Mouse (Mus musculus): ENCODE measurements at regions not wholly inside any gene's neighbourhood (a gene's known extent, or its start where the extent isn't known, plus 50 kb on each side); places are given as distances from the start of the nearest gene placed in this dataset.
"Not testable (repeated sequence)": the region's sequence is repeated elsewhere in the genome, so short reads cannot be mapped to it uniquely, and the experiment has no call there.

- H3K27me3 ChIP-seq (replicated peaks; ENCODE audit: insufficient read depth, low read length): no peaks in the 10 kb centered on the region
- no peaks in the 10 kb centered on the region for H3K36me3 ChIP-seq (ENCODE audit: insufficient read depth, low read length)
- no peak overlapping the region for H3K4me2 ChIP-seq (replicated peaks; ENCODE audit: low read depth, low read length)
- TF ChIP-seq EP300 (IDR thresholded peaks at IDR 0.05) (no peak), CTCF (IDR thresholded peaks at IDR 0.05) (no peak)
- ATAC-seq (no peak), DNase-seq (ENCODE audit: low spot score) (no peak)
- H3K9ac ChIP-seq (replicated peaks; ENCODE audit: low read depth): no peak overlapping the region
- no peak overlapping the region for H3K27ac ChIP-seq (ENCODE audit: low read length)
- 65% methylated on average over 1 of the region's 1 CpGs for WGBS
- no peaks in the 10 kb centered on the region for H3K9me3 ChIP-seq (ENCODE audit: low read length)
- no peaks in the 10 kb centered on the region for H3K4me1 ChIP-seq (ENCODE audit: insufficient read depth, low read depth, low read length)
- no peak overlapping the region for H3K4me3 ChIP-seq (ENCODE audit: low read depth, low read length)
Observed at GRCm38 (mm10) chr12:64137997-64138396, 336.5 kb downstream of the Fscb start.

- TF ChIP-seq EP300 (IDR thresholded peaks at IDR 0.05) (no peak), CTCF (IDR thresholded peaks at IDR 0.05) (no peak)
- Histone ChIP-seq H3K9ac (replicated peaks; ENCODE audit: low read depth) (no peak overlapping the region), H3K27ac (ENCODE audit: low read length) (no peak overlapping the region), H3K27me3 (replicated peaks; ENCODE audit: insufficient read depth, low read length) (no peaks in the 10 kb centered on the region), H3K36me3 (ENCODE audit: insufficient read depth, low read length) (no peaks in the 10 kb centered on the region), H3K9me3 (ENCODE audit: low read length) (no peaks in the 10 kb centered on the region), H3K4me1 (ENCODE audit: insufficient read depth, low read depth, low read length) (no peaks in the 10 kb centered on the region), H3K4me3 (ENCODE audit: low read depth, low read length) (no peak overlapping the region), H3K4me2 (replicated peaks; ENCODE audit: low read depth, low read length) (no peak overlapping the region)
- 52% methylated on average over 4 of the region's 4 CpGs for WGBS
- DNase-seq (ENCODE audit: low spot score) (no peak), ATAC-seq (no peak)
Observed at GRCm38 (mm10) chr12:64116438-64116837, 358.1 kb downstream of the Fscb start.

GRCm38 (mm10) chr12:64114476-64114875, 360.0 kb downstream of the Fscb start:
- TF ChIP-seq CTCF (IDR thresholded peaks at IDR 0.05) (no peak), EP300 (IDR thresholded peaks at IDR 0.05) (no peak)
- no peak for ATAC-seq
- DNase-seq (ENCODE audit: low spot score): no peak
- Histone ChIP-seq H3K27me3 (replicated peaks; ENCODE audit: insufficient read depth, low read length) (no peaks in the 10 kb centered on the region), H3K9ac (replicated peaks; ENCODE audit: low read depth) (no peak overlapping the region), H3K4me1 (ENCODE audit: insufficient read depth, low read depth, low read length) (no peaks in the 10 kb centered on the region), H3K4me2 (replicated peaks; ENCODE audit: low read depth, low read length) (no peak overlapping the region), H3K27ac (ENCODE audit: low read length) (no peak overlapping the region), H3K36me3 (ENCODE audit: insufficient read depth, low read length) (no peaks in the 10 kb centered on the region), H3K9me3 (ENCODE audit: low read length) (no peaks in the 10 kb centered on the region), H3K4me3 (ENCODE audit: low read depth, low read length) (no peak overlapping the region)
- WGBS: 65% methylated on average over 4 of the region's 4 CpGs

- TF ChIP-seq CTCF (IDR thresholded peaks at IDR 0.05) (peak; percentile 46), EP300 (IDR thresholded peaks at IDR 0.05) (no peak)
- no peak overlapping the region for H3K4me2 ChIP-seq (replicated peaks; ENCODE audit: low read depth, low read length)
- no peaks in the 10 kb centered on the region for H3K36me3 ChIP-seq (ENCODE audit: insufficient read depth, low read length)
- ATAC-seq (no peak), DNase-seq (ENCODE audit: low spot score) (peak; percentile 12)
- no peak overlapping the region for H3K27ac ChIP-seq (ENCODE audit: low read length)
- 26% methylated on average over 2 of the region's 2 CpGs for WGBS
- no peaks in the 10 kb centered on the region for H3K4me1 ChIP-seq (ENCODE audit: insufficient read depth, low read depth, low read length)
- H3K9me3 ChIP-seq (ENCODE audit: low read length): no peaks in the 10 kb centered on the region
- H3K4me3 ChIP-seq (ENCODE audit: low read depth, low read length): no peak overlapping the region
- H3K27me3 ChIP-seq (replicated peaks; ENCODE audit: insufficient read depth, low read length): no peaks in the 10 kb centered on the region
- no peak overlapping the region for H3K9ac ChIP-seq (replicated peaks; ENCODE audit: low read depth)
Observed at GRCm38 (mm10) chr12:64104214-64104613, 370.3 kb downstream of the Fscb start.

GRCm38 (mm10) chr12:64076789-64077188, 397.7 kb downstream of the Fscb start:
- H3K27me3 ChIP-seq (replicated peaks; ENCODE audit: insufficient read depth, low read length): no peaks in the 10 kb centered on the region
- no peak overlapping the region for H3K4me2 ChIP-seq (replicated peaks; ENCODE audit: low read depth, low read length)
- DNase-seq (ENCODE audit: low spot score) (no peak), ATAC-seq (no peak)
- H3K27ac ChIP-seq (ENCODE audit: low read length): no peak overlapping the region
- WGBS: 64% methylated on average over 7 of the region's 7 CpGs
- H3K9ac ChIP-seq (replicated peaks; ENCODE audit: low read depth): no peak overlapping the region
- no peak overlapping the region for H3K4me3 ChIP-seq (ENCODE audit: low read depth, low read length)
- TF ChIP-seq CTCF (IDR thresholded peaks at IDR 0.05) (no peak), EP300 (IDR thresholded peaks at IDR 0.05) (no peak)
- H3K4me1 ChIP-seq (ENCODE audit: insufficient read depth, low read depth, low read length): no peaks in the 10 kb centered on the region
- no peaks in the 10 kb centered on the region for H3K9me3 ChIP-seq (ENCODE audit: low read length)
- H3K36me3 ChIP-seq (ENCODE audit: insufficient read depth, low read length): no peaks in the 10 kb centered on the region

- H3K27ac ChIP-seq (ENCODE audit: low read length): no peak overlapping the region
- no peaks in the 10 kb centered on the region for H3K27me3 ChIP-seq (replicated peaks; ENCODE audit: insufficient read depth, low read length)
- DNase-seq (ENCODE audit: low spot score): no peak
- TF ChIP-seq EP300 (IDR thresholded peaks at IDR 0.05) (no peak), CTCF (IDR thresholded peaks at IDR 0.05) (no peak)
- WGBS: 73% methylated on average over 2 of the region's 2 CpGs
- no peaks in the 10 kb centered on the region for H3K9me3 ChIP-seq (ENCODE audit: low read length)
- H3K4me1 ChIP-seq (ENCODE audit: insufficient read depth, low read depth, low read length): no peaks in the 10 kb centered on the region
- H3K4me2 ChIP-seq (replicated peaks; ENCODE audit: low read depth, low read length): no peak overlapping the region
- no peak overlapping the region for H3K9ac ChIP-seq (replicated peaks; ENCODE audit: low read depth)
- H3K4me3 ChIP-seq (ENCODE audit: low read depth, low read length): no peak overlapping the region
- no peak for ATAC-seq
- no peaks in the 10 kb centered on the region for H3K36me3 ChIP-seq (ENCODE audit: insufficient read depth, low read length)
Observed at GRCm38 (mm10) chr12:64045528-64045927, 429.0 kb downstream of the Fscb start.

GRCm38 (mm10) chr12:64008631-64009030, 465.9 kb downstream of the Fscb start:
- ATAC-seq; H3K4me2 ChIP-seq (replicated peaks; ENCODE audit: low read depth, low read length); H3K36me3 ChIP-seq (ENCODE audit: insufficient read depth, low read length); H3K27ac ChIP-seq (ENCODE audit: low read length); H3K4me1 ChIP-seq (ENCODE audit: insufficient read depth, low read depth, low read length); H3K27me3 ChIP-seq (replicated peaks; ENCODE audit: insufficient read depth, low read length); H3K4me3 ChIP-seq (ENCODE audit: low read depth, low read length); DNase-seq (ENCODE audit: low spot score); H3K9me3 ChIP-seq (ENCODE audit: low read length); H3K9ac ChIP-seq (replicated peaks; ENCODE audit: low read depth): not testable (repeated sequence)
- 67% methylated on average over 1 of the region's 1 CpGs for WGBS

Measured in lung, postnatal 0 days (tissue).